Mouse (Mus musculus) cortical plate, adult 2 months (tissue): ENCODE data around the gene Vmn2r93.

Experiments used
- CTCF ChIP-seq: fragments of 200-500 bp; IDR thresholded peaks from 2 replicates; pipeline ENCODE4 v1.5.1; 2011; ENCODE audit warnings: mild to moderate bottlenecking, control low read depth, low read length; ENCODE audit not compliant: insufficient read depth; ENCODE audit errors: extremely low read depth
- POLR2A ChIP-seq: fragments of 200-500 bp; IDR thresholded peaks from 2 replicates; pipeline ENCODE4 v1.6.1; 2011; ENCODE audit warnings: mild to moderate bottlenecking, low read length, control low read depth; ENCODE audit not compliant: insufficient read depth; ENCODE audit errors: extremely low read depth

DNA sequence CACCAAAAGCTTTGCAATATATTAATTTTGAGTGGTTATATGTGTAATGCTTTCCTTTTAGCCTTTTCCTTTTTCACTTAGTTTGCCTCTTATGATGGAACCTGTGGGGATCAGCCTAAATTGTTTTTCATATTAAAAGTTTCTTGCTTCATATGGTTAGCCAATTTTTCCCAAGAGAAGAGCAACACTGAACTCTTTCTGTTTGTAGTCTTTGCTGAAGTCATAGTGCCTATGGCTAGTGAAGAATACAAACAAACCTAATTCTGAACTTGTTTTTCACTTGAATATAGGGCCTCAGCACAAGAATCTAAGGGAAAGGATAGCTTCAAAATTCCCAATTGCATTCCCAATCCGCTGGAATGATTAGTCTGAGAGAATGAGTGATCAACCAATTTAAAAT, at the start of gene Vmn2r93:
- TF ChIP-seq CTCF (no peak), POLR2A (no peak)
